Mouse (Mus musculus): ENCODE measurements around the gene Mical3.

GRCm38 (mm10) chr6:121033250-121033649 is 97.5 kb downstream of the Mical3 start:
- TF ChIP-seq CTCF (IDR thresholded peaks at IDR 0.05; ENCODE audit: borderline replicate concordance, extremely low read depth, insufficient read depth, insufficient read length) (no peak), POLR2A (IDR thresholded peaks at IDR 0.05; ENCODE audit: borderline replicate concordance, extremely low read depth, insufficient read depth, insufficient read length, poor library complexity, severe bottlenecking) (no peak)

All from brain, embryonic 14.5 days (tissue).